Mouse (Mus musculus): ENCODE measurements around the gene March4. TPM values are rescaled to one million over a fixed set of nuclear protein-coding genes. Genes with fewer than 3 reads are reported as not detected.

The March4 gene
- polyA plus RNA-seq (2015; fragmentation: Nextera tagmentation; extraction: Ambion mirVana) = not detected in 2 replicates

DNA sequence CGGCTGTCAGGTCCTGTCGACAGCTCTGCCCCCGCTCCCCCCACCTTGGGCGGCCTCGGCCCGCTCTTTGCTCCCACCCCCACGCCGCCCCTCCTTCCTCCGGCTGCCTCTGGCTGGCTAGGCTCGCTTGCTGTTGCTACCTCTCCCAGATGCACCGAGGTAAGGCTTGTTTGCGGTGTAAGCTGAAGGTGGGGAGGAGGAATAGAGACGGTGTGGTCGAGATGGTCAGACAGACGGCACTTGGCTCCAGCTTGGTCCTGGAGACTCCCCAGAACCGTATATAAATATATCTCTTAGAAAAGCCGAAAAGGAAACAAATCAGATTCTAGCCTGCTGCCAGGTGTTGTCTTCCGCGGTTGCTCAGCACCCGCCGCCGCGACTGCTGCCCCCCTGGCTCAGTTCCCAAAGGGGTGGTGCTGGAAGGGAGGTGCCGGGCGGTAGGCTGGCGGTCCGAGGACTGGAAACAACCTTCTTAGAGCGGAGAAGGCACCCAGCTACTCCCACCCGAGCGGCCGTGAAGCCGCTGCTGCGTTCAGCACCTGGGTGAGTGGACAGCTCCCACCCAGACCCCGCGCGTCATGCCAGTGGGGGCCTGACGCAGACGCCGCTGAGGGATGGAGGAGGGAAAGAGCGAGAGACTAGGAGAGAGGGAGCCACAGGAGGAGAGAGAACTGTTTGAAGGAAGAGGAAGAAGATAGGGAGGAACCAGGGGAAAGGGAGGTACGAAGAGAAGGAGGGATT lies at the start of gene March4:
TSS of gene March4 (minus strand) at position 320 of the 741 bp plus-strand sequence.
- no peak for TF ChIP-seq CTCF (IDR thresholded peaks at IDR 0.05; ENCODE audit: low read depth)
- no peak for TF ChIP-seq EP300 (IDR thresholded peaks at IDR 0.05; ENCODE audit: low read depth)
- Histone ChIP-seq H3K36me3 (replicated peaks; ENCODE audit: insufficient read depth, low read length) (no peaks in the 10 kb centered on the region), H3K9me3 (ENCODE audit: low read length) (no peaks in the 10 kb centered on the region), H3K27ac (ENCODE audit: low read depth) (no peak within 1 kb of the TSS), H3K4me3 (ENCODE audit: low read depth, low read length) (no peak within 1 kb of the TSS), H3K27me3 (ENCODE audit: insufficient read depth, low read length) (peaks cover 27% of the 10 kb centered on the region), H3K4me2 (ENCODE audit: low read depth, low read length) (peak within 1 kb of the TSS; percentile 47), H3K9ac (replicated peaks) (no peak within 1 kb of the TSS), H3K4me1 (ENCODE audit: insufficient read depth) (peaks cover 3% of the 10 kb centered on the region; the same call in 1 of the 2 replicates)
- under 1% methylated on average over 41 of the region's 41 CpGs for WGBS (ENCODE audit: insufficient replicate concordance)
- ATAC-seq (no peak), DNase-seq (peak; percentile 66)

- no peak for TF ChIP-seq CTCF (IDR thresholded peaks at IDR 0.05; ENCODE audit: low read depth)
- no peak for TF ChIP-seq EP300 (IDR thresholded peaks at IDR 0.05; ENCODE audit: low read depth)
- 91% methylated on average over 17 of the region's 17 CpGs for WGBS (ENCODE audit: insufficient replicate concordance)
- peaks cover 6% of the 10 kb centered on the region; the same call in 1 of the 2 replicates for H3K4me1 ChIP-seq (ENCODE audit: insufficient read depth)
- H3K36me3 ChIP-seq (replicated peaks; ENCODE audit: insufficient read depth, low read length) = peaks cover 28% of the 10 kb centered on the region
- ATAC-seq = no peak
- H3K4me2 ChIP-seq (ENCODE audit: low read depth, low read length) = no peak overlapping the region
- no peaks in the 10 kb centered on the region for H3K27me3 ChIP-seq (ENCODE audit: insufficient read depth, low read length)
- H3K4me3 ChIP-seq (ENCODE audit: low read depth, low read length) = no peak overlapping the region
- no peaks in the 10 kb centered on the region for H3K9me3 ChIP-seq (ENCODE audit: low read length)
- H3K9ac ChIP-seq (replicated peaks) = no peak overlapping the region
- no peak for DNase-seq
- H3K27ac ChIP-seq (ENCODE audit: low read depth) = no peak overlapping the region
Observed at GRCm38 (mm10) chr1:72585971-72586875, 49.5 kb upstream of the March4 start.

- 62% methylated on average over 4 of the region's 4 CpGs for WGBS (ENCODE audit: insufficient replicate concordance)
- Histone ChIP-seq H3K4me1 (ENCODE audit: insufficient read depth) (peaks cover 6% of the 10 kb centered on the region; the same call in 1 of the 2 replicates), H3K27me3 (ENCODE audit: insufficient read depth, low read length) (no peaks in the 10 kb centered on the region), H3K4me2 (ENCODE audit: low read depth, low read length) (peak overlapping the region; percentile 80), H3K9ac (replicated peaks) (peak overlapping the region; percentile 67), H3K27ac (ENCODE audit: low read depth) (peak overlapping the region; percentile 26), H3K36me3 (replicated peaks; ENCODE audit: insufficient read depth, low read length) (peaks cover 19% of the 10 kb centered on the region), H3K9me3 (ENCODE audit: low read length) (no peaks in the 10 kb centered on the region), H3K4me3 (ENCODE audit: low read depth, low read length) (peak overlapping the region; percentile 73)
- TF ChIP-seq CTCF (IDR thresholded peaks at IDR 0.05; ENCODE audit: low read depth) (no peak), EP300 (IDR thresholded peaks at IDR 0.05; ENCODE audit: low read depth) (no peak)
- DNase-seq (no peak), ATAC-seq (no peak)
Observed at GRCm38 (mm10) chr1:72583906-72584305, 47.2 kb upstream of the March4 start.

DNA sequence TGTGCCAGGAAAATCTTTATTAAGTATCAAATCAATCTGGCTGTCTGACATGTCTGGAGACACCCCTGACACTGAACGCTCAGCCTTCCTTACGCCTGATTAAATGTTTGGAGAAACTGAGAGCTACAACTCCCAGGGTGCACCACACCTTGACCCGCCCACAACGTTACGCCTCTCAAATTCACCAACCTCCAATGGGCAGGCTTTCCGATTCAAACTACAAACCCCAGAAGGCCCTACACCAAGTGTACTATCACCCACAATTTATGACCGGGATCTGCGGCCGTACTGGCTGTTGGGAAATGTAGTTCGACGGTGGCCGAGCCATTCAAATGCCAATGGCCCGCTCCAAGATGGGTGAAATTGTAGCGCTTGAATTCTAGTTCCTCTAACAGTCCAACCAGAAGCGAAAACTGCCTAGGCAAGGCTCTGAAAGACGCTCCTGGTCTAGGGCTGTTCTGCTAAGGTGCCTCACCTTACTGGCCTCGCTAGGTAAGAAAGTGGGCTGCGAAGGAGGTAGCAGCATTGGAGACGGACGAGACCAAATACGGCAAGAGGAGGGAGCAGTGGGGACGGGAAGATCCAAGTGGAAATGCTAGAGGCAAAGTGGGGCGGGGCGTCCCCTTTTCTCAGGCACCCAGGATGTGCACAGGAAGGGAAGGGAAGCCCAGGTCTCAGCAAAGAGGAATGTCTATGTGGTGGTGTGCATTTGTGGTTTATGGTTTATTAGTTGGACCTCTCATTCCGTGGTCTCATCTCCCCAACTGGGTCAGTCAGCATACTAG lies 46.4 kb upstream of the March4 start, which contains the start of gene Smarcal1:
TSS of gene Smarcal1 (plus strand) at position 305 of the 785 bp plus-strand sequence.
- Histone ChIP-seq H3K27me3 (ENCODE audit: insufficient read depth, low read length) (no peaks in the 10 kb centered on the region), H3K4me1 (ENCODE audit: insufficient read depth) (peaks cover 6% of the 10 kb centered on the region; the same call in 1 of the 2 replicates), H3K4me3 (ENCODE audit: low read depth, low read length) (peak within 1 kb of the TSS; percentile 73), H3K27ac (ENCODE audit: low read depth) (peak within 1 kb of the TSS; percentile 76), H3K36me3 (replicated peaks; ENCODE audit: insufficient read depth, low read length) (peaks cover 19% of the 10 kb centered on the region), H3K9me3 (ENCODE audit: low read length) (no peaks in the 10 kb centered on the region), H3K9ac (replicated peaks) (peak within 1 kb of the TSS; percentile 67), H3K4me2 (ENCODE audit: low read depth, low read length) (peak within 1 kb of the TSS; percentile 80)
- ATAC-seq (peak; percentile 100), DNase-seq (peak; percentile 92)
- 0 out of 2 replicates have a peak, but pooled peaks have one; percentile 1 for TF ChIP-seq CTCF (IDR thresholded peaks at IDR 0.05; ENCODE audit: low read depth)
- no peak for TF ChIP-seq EP300 (IDR thresholded peaks at IDR 0.05; ENCODE audit: low read depth)
- WGBS (ENCODE audit: insufficient replicate concordance) = under 1% methylated on average over 25 of the region's 25 CpGs

DNA sequence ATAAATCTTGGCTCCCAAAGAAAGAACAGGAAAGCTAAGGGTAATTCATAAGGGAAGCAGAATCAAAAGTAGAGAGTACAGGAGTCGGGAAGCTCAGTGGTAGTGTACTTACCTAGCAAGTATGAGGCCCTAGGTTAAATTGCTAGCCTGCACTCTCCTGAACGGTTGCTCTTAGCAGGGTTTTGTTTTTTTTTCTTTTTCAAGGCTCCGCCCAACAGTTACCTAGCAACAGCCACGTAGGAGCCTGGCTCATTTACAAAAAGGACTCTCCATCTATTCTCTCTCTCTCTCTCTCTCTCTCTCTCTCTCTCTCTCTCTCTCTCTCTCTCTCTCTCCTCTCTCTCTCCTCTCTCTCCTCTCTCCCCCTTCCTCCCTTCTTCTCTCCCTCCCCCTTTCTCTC lies 42.1 kb upstream of the March4 start:
- no peak for DNase-seq
- Histone ChIP-seq H3K4me3 (ENCODE audit: low read depth, low read length) (no peak overlapping the region), H3K9ac (replicated peaks) (no peak overlapping the region), H3K4me2 (ENCODE audit: low read depth, low read length) (no peak overlapping the region), H3K9me3 (ENCODE audit: low read length) (no peaks in the 10 kb centered on the region), H3K27me3 (ENCODE audit: insufficient read depth, low read length) (peaks cover 6% of the 10 kb centered on the region; the same call in 1 of the 2 replicates), H3K36me3 (replicated peaks; ENCODE audit: insufficient read depth, low read length) (no peaks in the 10 kb centered on the region), H3K27ac (ENCODE audit: low read depth) (no peak overlapping the region), H3K4me1 (ENCODE audit: insufficient read depth) (peaks cover under 1% of the 10 kb centered on the region; the same call in 1 of the 2 replicates)
- 31% methylated on average over 4 of the region's 4 CpGs for WGBS (ENCODE audit: insufficient replicate concordance)
- no peak for ATAC-seq
- TF ChIP-seq CTCF (IDR thresholded peaks at IDR 0.05; ENCODE audit: low read depth) (no peak), EP300 (IDR thresholded peaks at IDR 0.05; ENCODE audit: low read depth) (no peak)

Measured in liver, postnatal 0 days (tissue).